Mouse (Mus musculus) adrenal gland, adult 18-20 months (tissue): ENCODE results near the gene Scrn3. TPM values are rescaled to one million over a fixed set of nuclear protein-coding genes. Genes with fewer than 3 reads are reported as not detected.
A peak's percentile ranks its signal among the peaks of the same experiment; 100 is the strongest.

Experiments used
- DNase-seq, 2 experiments: peaks; one replicate each; pipeline ENCODE4 v3.0.0; 2021 to 2022; ENCODE audit warnings: low spot score in 2 of 2
- total RNA-seq, 2 experiments: library from RNA; stranded (reverse); gene quantifications; 1 replicate in 1 of 2; 2 replicates in 1 of 2; pipeline ENCODE4 v1.2.3; 2021

Scrn3 gene
- total RNA-seq, 2 experiments from 2014 or later: 18.8 to 21.2 TPM

DNA sequence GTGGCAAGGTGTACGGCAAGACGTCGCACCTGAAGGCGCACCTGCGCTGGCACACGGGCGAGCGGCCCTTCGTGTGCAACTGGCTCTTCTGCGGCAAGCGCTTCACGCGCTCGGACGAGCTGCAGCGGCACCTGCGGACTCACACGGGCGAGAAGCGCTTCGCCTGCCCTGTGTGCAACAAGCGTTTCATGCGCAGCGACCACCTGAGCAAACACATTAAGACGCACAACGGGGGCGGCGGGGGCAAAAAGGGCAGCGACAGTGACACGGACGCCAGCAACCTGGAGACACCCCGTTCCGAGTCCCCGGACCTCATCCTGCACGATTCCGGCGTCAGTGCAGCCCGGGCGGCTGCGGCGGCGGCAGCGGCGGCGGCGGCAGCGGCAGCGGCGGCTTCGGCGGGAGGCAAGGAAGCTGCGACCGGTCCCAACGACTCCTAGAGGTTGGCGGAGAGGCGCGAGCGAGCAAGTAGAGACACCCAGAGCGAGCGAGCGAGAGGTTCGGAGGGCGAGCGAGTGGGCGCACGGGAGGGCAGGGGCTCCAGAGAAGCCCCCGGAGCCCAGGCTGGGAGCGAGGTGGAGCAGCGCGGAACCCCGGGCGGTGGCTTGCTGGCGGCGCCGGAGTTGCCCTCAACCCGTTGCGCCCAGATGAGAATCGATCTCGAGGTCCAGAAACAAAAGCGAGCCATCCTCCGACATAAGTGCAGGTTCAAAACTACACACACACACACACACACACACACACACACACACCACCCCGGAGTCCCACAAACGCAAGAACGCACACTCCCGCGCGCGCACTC is 38.1 kb upstream of the Scrn3 start:
- DNase-seq: peak in 1 of 2 experiments; percentile 46

DNA sequence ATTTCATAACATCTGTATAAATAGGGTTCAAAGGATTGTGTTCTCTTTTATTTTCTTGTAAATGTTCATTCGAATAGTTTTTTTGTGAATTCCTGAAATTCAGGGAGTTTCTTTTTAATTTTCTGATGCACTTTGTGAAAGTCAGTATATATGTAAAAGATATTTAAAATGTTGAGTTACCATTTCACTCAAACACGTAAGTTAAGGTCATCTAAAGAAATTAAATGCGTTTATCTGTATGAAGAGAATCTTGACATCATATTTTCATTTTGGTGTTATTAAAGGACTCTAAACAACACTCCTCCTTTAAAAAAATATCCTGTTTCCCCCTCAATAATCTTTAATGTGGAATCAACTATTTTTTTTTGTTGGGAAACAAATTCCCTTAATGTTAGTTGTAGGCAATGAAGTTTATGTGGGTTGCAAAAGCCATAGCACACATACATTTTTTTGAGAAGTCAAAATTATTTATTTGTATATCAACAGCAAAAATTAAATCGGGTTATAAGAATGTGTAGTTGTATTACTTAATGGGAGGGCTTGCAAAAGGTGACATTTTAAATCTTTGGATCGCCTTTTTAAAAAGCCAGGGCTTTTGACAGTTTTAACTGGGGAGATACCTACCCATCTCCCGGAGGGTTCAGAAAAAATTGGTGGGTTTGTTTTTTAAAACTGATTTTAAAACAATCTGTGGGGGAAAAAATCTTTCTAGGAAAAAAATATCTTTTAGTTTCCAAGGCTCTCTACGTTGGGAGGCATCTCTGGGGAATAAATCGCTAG is 37.0 kb upstream of the Scrn3 start:
- no peak for DNase-seq

DNA sequence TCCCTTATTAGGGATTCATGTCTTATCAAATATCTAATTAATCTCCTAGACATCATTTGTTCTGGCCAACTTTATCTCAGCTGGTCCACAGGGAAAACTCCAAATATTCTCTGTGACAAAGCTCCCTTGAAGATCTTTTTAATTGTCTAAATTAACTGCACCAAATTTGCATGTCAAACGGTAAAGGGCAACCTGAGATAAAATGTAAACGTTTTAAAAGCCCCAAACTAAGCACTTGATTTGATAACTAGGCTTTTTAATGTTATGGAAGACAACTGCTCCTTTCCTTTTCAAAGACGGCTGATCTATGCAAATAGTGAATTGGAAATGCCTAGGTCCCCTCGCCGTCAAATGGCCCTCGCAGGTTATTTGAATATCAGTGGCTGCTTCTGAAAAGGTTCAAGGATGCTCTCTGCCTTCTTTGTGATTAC is 36.2 kb upstream of the Scrn3 start:
- DNase-seq: no peak

DNA sequence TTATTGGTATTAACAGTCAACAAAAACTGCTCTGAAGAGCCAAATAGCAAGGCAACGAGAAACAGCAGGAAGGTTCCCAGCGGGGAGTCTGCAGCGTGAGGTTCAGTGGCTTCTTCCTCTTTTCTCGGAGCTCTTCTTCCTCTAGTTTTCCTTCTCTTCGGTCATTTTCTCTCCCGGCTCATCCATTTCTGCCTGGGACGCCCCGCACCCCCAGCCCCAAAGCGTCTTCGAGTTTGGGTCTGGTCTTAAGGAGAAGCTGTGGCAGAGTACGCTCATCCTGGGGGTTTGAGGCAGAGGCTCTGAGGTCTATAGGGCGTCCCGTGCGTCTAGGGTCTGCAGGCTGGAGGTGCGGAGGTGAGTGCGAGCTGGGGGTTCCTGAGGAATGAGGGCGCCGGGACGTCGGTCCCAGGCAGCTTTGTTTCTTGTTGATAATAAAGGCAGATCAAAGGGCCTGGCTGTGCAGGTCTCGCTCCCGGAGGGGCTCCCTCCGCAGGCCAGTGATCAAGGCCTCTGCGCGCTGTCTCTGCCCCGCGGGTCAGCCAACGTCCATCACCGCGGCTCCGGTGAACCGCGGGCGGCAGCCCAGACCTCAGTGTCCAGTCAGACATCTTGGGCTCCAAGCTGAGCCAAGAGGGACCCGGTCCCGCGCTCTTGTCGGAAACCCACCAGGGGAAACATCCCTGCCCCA is 35.2 kb upstream of the Scrn3 start:
- no peak for DNase-seq

DNA sequence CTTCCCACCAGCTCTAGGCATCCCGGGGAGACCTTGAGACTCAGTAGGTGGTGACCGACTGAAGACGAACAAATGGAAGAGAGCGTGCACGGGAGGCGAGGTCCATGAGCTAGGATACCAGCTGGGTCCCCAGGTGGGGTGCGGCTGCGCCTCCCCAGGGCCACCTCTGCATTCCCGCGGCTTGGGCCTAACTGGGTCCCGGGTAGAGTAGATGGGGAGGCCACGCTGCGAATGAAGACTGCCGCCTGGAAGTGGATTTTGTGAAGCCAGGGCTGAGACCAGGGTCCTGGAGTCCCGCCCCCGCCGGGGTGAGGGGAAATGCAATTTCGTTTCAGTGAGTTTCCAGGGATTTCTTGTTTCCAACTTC is 34.7 kb upstream of the Scrn3 start:
- no peak for DNase-seq

DNA sequence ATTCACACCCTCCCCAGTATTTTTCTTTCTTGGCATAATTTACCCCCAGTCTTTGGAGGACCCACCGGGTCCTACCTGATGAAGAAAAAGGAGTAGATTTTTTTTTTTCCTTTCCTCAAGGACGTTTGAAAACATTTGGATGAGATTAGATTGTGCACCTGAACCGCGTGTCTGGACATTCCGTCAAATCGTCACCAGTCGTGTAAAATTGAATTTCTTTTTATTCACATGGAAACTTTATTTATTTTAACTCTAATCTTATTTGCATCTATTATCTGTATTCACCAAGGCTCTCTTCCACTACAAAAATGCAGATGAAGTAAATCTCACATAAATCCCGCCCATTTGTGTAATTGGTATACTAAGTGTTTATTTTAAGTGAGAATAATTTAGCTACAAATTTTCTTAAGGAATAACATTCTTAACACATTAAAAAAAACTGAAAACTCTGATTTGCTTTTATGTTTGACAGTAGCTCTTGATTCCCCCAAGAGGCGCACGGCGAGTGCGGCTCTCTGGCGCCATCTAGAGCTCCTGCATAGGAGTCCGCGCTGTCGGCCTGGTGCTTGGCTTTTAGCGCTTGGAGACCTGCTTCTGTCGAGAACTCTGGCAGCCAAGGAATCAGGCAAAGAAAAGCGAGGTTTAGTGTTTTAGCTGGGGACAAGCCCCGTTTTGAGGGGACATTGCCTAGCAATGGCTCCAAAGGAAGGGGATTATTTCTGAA is 34.1 kb upstream of the Scrn3 start:
- peak; percentile 83 to 91 for DNase-seq

DNA sequence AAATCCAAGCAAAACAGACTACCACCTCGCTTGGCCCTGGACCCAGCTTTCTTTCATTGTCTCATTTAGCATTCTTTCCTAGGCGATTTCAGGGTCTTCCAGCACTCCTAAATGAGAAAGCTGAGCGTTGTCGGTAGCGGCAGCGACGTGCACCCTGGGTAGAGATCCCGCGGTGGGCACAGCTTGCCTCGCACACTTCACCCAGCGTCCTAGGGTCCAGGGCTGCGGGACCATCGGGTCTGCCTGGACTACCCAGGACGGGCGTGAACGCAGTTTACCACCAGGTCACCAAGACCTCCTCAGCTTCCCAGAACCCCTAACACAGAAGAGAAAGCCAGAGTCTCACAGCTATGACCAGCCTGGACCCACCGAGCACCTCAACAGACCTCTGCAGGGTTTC is 33.5 kb upstream of the Scrn3 start:
- no peak for DNase-seq

DNA sequence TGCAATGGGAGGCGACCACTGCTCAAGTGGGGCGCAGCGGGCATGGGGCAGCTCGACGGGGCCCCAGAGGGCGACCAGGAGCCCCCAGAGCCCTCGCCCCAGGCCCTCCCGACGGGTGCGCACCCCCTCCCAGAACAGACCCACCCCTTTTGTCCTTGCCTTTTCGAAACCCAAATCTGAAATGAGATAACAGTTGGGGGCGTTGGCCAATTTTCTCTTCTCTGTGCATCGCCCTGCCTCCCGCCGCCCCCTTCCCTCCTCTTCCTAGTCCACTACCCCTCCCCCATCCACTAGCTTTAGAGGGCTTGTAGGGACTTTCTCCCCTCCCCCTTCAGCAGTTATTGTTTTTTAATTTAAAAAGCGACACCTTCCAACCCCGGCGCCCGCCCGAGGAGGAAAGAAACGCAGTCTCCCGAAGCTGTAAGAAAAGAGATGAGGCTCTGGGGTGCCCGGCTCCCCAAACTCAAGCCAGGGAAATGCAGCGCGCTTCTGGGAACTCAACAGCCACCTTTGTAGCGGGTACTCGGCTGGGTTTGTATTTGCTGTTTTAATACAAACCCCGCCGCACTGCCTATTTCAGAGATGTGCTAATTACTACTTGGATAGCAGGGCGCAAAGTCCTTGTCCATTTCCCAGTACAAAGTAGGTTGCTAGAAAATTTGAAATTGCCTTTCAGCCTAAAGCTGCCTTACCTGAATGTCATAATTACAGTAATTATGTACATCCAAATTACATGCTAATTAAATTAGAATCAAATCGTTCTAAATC is 32.9 kb upstream of the Scrn3 start:
- no peak for DNase-seq

DNA sequence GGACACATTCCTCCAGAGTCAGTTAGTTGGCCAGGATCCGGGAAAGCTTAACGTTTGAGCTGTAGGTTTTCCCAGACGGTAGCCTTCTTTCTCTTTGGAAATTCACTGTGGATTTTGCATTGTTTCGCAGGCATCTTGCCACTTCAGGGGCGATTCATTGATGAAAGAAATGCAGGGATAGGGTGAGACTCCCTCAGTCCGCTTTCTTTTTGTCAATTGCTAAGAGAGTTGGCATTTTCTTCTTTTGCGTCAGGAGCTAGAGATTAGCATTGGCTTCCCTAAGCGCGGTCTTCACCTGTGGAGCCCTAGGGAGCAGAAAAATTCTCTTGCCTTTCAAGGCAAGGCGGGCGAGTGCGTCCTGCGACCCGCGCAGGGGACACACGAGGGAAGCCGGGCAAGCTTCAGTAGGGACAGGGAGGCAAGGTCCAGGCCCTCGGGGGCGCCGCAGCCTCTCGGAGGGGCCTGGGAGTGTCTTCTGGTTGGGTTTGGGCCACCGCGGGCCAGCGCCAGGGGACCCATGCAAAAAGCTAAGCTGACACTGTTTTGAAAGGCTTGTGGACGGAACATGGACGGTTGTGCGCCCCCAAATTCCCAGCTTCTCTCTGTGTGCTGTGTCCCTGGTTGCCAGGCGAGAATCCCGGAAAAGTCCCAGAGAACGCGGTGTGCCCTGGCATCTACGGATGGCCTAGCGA is 31.9 kb upstream of the Scrn3 start:
- DNase-seq: no peak

DNA sequence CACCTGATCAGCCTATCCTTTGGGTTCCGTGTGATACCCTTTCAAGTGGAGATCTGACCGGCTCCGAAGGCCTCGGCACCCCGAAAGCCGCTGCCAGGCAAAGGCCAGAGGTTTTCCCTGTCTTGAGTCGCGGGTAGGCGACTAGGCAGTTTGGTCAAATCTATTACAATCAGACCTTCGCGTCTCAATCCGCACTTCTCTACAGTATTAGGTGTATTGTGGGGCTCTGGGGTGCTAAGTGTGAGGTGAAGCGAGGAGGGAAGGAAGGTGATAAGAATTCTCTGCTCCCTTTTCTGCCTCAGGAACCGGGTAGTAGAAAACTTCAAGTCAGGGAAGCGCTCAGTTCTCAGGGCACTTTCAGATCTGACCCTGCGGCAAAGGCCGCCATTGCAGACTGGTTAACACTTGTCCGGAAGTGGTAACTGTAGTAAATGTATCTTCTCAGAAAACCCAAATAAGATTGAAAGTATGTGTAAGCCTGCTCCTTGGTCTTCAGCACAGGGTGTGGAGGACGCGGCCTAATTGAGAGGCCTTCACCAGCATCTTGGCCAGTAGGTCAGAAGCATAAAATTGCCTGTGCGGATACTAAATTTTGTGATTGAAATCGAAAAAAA is 31.2 kb upstream of the Scrn3 start:
- DNase-seq: no peak

DNA sequence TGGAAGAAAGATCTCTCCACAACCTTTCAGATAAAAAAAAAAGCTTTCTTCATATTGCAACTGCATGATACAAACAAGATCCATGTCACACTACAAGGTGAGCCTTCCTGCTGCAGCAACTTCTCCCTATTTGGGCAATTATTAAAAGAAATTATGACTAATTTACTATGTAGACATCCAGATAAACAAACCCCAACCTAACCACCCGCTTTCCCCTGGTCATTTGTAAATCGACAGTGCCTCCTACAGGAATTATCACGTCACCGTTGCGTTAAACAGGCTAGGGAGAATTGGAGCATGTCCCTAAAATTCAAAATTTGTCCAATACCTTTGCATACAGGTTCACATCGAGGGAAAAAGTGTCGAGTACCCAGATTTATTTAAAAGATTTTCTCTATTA is 30.7 kb upstream of the Scrn3 start:
- DNase-seq: no peak

DNA sequence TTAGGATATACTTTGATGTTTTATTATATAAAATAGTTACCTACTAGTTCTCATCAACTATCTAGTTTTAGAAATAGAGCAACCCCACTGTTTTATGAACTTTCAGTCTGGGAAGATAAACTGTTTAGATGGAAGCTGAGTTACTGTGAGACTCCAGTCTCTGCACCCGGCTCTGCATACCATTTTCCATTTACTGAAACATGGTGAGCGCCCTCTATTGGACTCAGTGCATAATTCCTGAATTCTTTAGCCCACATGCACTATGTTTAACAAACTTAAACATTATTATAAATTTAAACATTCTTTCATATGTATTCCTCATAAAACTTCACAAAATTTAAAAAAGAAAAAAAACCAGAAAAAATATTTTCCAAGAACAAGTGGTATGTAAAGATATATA is 26.8 kb upstream of the Scrn3 start:
- no peak for DNase-seq

DNA sequence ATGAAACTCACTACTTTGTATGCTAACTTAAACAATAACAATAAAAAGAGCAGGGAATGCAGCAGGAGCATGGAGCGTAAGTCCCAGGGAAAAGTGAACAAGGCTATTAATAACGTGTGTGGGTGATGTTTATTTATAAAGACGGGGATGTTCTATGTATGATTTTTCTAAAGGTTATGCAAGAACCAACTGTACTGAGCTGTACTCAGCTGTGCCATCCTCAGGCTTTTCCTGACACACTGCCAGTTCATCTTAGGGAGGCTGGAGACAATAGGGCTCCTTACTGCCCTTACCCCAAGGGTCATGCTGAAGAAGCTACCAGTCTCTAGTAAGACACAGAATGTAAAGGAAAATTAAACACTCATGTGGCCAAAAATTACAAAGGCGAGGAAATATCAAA is 21.3 kb upstream of the Scrn3 start:
- no peak for DNase-seq

DNA sequence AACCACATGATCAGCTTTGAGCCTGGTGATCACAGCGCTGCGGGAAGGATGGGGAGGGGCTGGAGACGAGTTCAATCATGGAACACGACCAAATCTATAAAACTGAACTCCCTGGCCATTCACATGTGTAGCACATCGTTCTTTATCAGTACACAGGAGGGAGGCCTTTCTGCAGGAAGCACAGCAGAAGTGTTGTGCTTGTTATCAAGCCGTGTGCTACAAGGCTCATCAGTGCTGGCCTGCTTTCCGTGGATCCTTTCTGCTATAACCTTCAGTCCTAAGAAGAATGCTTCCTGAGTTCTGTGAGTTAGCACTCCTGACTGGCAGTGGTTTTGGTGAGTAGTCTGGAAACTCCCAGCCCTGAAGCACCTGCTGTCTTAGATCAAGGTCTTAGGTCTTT is 17.4 kb upstream of the Scrn3 start:
- DNase-seq: no peak

DNA sequence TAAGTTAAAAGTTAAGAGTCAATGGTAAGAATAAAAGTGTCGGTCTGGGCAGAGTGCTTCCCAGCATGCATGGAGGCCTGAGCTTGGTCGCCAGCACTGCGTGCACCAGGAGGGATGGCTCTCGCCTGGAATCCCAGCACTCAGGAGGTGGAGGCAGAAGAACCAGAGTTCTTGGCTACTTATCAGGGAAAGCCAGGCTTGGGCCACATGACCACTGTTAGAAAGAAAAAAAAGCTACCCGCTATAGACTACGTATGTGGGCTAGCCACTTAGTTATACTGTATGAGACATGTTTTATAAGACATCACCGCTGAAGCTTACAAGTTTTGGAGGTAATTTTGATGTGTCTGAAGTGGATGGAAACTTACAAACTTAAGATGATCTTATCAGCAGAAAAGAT is 14.2 kb upstream of the Scrn3 start:
- DNase-seq: no peak

DNA sequence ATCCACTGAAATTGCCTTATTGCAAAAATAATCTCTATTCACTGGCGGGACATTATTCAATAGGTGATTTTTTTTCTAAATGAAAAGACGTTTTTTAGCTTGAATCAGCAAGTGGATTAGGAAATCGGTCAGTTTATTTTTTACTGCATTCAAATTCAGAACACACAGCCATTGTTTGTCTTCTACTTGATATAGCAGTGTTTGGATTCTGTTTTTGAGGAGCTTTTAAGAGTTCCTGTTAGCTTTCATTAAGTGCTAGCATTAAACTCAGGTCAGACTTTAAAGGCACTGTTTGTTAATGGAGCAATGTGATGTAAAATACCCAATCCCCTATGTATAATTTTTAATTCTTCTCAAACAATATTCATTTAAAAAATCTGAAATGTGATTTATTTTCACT is 13.6 kb upstream of the Scrn3 start:
- no peak for DNase-seq

DNA sequence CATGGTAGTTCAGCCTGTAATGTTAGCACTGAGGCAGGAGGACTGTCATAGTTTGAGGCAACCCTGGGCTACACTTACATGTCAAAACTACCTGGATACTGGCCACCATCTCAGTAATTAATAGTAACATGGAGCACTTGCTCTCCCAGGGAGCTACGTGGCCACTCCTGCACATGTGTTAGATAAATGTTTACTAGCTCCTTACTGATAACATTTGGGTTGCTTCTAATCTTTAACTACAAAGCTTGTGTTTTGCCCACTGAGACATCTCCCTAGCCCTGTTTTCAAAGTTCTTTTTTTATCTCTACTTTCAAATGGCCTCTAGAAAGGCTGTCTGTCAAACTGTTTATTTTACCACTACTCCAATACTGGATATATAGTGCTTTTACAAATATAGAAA is 10.4 kb upstream of the Scrn3 start:
- DNase-seq: no peak

DNA sequence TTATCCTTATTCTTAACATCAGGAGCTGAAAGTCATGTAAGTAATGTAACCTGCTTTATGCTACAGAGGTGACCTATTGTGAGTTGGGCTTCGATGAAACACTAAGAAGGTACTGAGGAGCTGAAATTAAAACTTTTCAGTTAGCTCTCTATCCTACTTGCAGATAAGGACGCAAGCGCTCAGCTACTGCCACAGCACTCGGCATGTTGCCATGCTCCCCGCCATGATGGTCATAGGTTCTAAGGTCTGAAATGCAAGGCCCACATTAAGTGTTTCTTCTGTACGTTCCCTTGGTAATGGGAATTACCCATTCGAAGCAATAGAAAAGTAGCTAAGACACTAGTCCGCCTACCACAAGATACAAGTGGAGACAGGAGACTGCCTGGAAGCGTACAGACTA is 9.7 kb upstream of the Scrn3 start:
- DNase-seq: no peak

DNA sequence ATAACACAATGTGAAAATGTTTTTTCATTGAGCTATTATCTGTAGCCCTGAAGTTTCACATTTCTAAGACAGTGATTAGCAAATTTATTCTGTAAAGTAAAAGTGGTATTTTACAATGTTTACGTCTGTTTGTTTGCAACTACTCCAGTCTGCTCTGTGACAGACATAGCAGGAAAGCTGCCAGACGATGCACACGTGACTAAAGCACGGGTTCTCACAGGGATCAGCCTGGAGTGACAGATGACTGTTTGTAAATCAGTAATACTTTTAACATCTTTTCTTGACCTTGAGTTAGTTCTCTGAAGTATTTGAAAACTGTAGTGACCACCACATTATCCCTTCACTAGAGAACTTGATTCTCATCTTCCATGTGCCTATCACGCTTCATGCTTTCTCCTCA is 7.9 kb upstream of the Scrn3 start:
- DNase-seq: no peak

DNA sequence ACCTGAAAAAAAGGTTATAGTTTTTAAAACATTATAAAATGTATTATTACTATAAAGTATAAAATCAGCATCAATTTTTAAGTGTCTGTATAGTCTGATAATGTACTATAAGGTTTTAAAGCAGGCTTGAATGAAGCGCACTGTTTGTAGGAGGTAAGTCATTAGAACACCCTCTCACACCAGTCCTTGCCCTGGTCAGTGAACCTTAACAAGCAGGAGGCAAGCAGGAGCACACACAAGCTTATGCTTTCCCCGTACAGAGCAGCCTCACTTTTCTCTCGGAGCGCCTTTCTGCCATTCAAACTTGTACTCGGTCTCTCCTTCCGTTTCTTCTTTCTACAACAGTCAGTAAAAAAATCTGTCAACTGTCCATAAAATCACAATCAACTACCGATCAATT is 6.4 kb upstream of the Scrn3 start:
- no peak for DNase-seq
